Mouse (Mus musculus) testis, adult 2 months (tissue): ENCODE measurements around the gene Tango2. TPM values are rescaled to one million over a fixed set of nuclear protein-coding genes. Genes with fewer than 3 reads are reported as not detected.

Experiments used
- H3K27ac ChIP-seq: fragments of 200-500 bp; 2 replicates; pipeline ENCODE4 v1.5.1; 2012; ENCODE audit warnings: low read depth, low read length; ENCODE audit not compliant: control insufficient read depth, insufficient read depth
- H3K27me3 ChIP-seq: fragments of 200-500 bp; 2 replicates; pipeline ENCODE4 v1.6.1; 2012; ENCODE audit warnings: mild to moderate bottlenecking, low read length, moderate library complexity; ENCODE audit not compliant: control insufficient read depth, insufficient read depth
- H3K36me3 ChIP-seq: fragments of 200-500 bp; 2 replicates; pipeline ENCODE4 v1.6.1; 2012; ENCODE audit warnings: mild to moderate bottlenecking, low read length; ENCODE audit not compliant: control insufficient read depth, insufficient read depth
- H3K4me1 ChIP-seq: fragments of 200-500 bp; 2 replicates; pipeline ENCODE4 v1.6.1; 2012; ENCODE audit warnings: low read length; ENCODE audit not compliant: control insufficient read depth, insufficient read depth
- H3K4me3 ChIP-seq: fragments of 200-500 bp; 2 replicates; pipeline ENCODE4 v1.5.1; 2012; ENCODE audit warnings: low read depth, mild to moderate bottlenecking, low read length, moderate library complexity, mixed read lengths; ENCODE audit not compliant: control insufficient read depth
- CTCF ChIP-seq: fragments of 200-500 bp; IDR thresholded peaks from 2 replicates; pipeline ENCODE4 v1.5.1; 2012; ENCODE audit warnings: low read depth, mild to moderate bottlenecking, inconsistent platforms, low read length, moderate library complexity; ENCODE audit not compliant: control insufficient read depth, insufficient read depth, insufficient replicate concordance
- POLR2A ChIP-seq: fragments of 200-500 bp; IDR thresholded peaks from 2 replicates; pipeline ENCODE4 v1.6.1; 2012; ENCODE audit warnings: low read depth, mild to moderate bottlenecking, inconsistent platforms, low read length, moderate library complexity; ENCODE audit not compliant: control insufficient read depth
- polyA plus RNA-seq: library from polyadenylated mRNA; depleted of rRNA; stranded (reverse); fragments of >200 nt; gene quantifications from 2 replicates; pipeline ENCODE4 v1.2.3, GENCODE M21; 2012

Gene Tango2
- polyA plus RNA-seq, 1 experiment, result 11.6 TPM

- TF ChIP-seq POLR2A, result peak; percentile 35; the same call in 1 of the 2 replicates
- peak; percentile 30; the same call in 1 of the 2 replicates for TF ChIP-seq CTCF
- Histone ChIP-seq H3K36me3 (no peaks in the 10 kb centered on the region), H3K27me3 (no peaks in the 10 kb centered on the region), H3K27ac (peak overlapping the region; percentile 56), H3K4me3 (peak overlapping the region; percentile 83), H3K4me1 (peaks cover 8% of the 10 kb centered on the region)
These were observed 44.8 kb upstream of the Tango2 start for GRCm38 (mm10) chr16:18392469-18393426.

DNA sequence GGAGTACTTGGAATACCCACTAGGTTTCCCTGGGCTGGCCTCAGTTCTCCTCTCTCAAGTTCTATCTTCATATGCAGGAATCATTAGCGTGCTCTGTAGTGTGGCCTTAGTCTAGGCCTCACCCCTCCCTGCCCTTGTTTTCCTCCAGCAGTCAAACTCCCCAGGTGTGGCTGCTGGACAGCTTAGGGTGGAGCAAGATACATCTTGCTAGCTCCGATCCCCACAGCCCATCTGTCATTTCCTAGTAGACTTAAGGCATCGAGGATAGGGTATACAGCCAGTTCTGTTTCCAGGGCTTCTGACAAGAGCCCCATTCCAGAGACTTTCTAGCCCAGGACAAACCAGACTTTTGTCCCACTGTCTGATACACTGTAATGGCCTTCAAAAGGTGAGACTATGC, 43.8 kb upstream of the Tango2 start:
- Histone ChIP-seq H3K27ac (no peak overlapping the region), H3K4me3 (no peak overlapping the region), H3K27me3 (no peaks in the 10 kb centered on the region), H3K4me1 (peaks cover 8% of the 10 kb centered on the region), H3K36me3 (no peaks in the 10 kb centered on the region)
- TF ChIP-seq CTCF, result no peak
- TF ChIP-seq POLR2A, result no peak

DNA sequence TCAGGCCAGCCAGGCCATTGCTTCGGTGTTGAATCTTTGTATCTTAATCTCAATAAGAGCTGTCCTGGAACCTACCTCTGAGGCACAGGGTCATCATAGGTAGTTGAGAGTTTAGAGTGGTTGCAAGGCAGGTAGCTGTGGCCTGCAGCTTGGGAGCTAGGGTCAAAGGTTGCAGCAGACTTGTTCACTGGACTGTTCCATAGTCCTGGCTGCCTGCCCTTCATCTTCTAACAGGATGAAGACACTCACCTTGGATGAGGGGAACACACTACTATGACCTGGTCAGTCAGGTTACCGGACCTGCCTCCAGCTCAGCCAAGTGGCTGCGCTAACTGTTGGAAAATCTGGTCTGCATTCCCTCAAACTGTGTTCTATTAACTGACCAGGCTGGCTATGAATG, 43.2 kb upstream of the Tango2 start:
- TF ChIP-seq CTCF (no peak), POLR2A (no peak)
- no peak overlapping the region for H3K27ac ChIP-seq
- H3K36me3 ChIP-seq, result no peaks in the 10 kb centered on the region
- no peak overlapping the region for H3K4me3 ChIP-seq
- peaks cover 8% of the 10 kb centered on the region for H3K4me1 ChIP-seq
- no peaks in the 10 kb centered on the region for H3K27me3 ChIP-seq

DNA sequence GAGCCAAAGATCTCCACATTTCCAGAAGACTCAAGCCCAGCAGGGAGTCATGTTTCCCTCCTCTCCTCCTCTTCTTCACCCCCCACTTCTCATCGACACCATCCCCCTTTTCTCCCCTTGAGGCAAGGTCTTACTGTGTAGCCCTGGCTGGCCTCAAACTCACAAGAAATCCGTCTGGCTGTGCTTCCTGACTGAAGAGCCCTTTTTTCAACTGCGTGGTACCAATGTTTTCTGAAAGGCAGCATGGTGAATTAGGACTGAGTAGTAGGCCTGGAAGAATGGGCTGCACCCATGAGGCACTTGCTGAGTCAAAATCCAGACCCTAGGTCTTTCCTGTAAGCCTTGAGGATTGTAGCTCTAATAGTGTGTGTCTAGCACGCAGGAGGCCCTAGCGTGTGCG, 42.5 kb upstream of the Tango2 start:
- H3K36me3 ChIP-seq, result no peaks in the 10 kb centered on the region
- TF ChIP-seq POLR2A (no peak), CTCF (no peak)
- no peak overlapping the region; the same call in 1 of the 2 replicates for H3K27ac ChIP-seq
- no peaks in the 10 kb centered on the region for H3K27me3 ChIP-seq
- peaks cover 8% of the 10 kb centered on the region for H3K4me1 ChIP-seq
- H3K4me3 ChIP-seq, result no peak overlapping the region

DNA sequence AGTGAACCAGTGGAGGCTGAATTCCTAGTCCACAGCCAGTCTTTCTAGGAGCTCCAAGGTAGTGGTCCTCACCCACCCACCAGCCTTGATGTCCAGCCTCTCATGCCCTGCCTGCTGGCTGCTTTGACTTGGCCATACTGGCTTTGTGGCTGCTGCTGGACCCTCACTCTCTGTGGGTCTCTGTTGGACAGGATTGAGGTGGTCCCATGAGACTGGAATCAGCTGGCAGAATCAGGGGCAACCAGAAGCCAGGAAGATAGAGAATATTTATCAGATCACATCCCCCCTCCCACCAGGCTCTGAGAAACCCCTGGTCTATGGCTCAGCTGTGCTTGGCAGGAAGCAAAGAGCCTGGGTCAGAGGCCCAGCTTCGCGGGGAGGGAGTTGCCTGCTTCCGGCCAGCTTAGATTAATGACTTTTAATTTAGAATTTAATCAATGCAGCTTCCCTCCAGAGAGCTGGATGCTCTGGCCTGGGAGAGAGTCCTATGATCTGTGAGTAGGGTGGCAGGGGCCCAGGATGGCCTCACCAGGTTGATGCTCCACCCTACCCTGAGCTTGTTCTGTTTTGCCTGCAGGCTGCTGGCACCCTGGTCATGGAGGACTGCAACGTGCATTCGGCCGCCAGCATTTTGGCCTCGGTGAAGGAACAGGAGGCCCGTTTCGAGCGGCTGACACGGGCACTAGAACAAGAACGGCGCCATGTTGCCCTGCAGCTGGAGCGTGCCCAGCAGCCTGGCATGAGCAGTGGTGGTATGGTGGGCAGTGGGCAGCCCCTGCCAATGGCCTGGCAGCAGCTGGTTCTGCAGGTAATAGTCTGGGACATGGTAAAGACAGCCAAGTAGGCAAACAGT, 40.9 kb upstream of the Tango2 start:
- no peaks in the 10 kb centered on the region for H3K27me3 ChIP-seq
- H3K4me1 ChIP-seq, result peaks cover 8% of the 10 kb centered on the region
- TF ChIP-seq CTCF, result no peak
- H3K4me3 ChIP-seq, result no peak overlapping the region
- H3K27ac ChIP-seq, result no peak overlapping the region
- H3K36me3 ChIP-seq, result no peaks in the 10 kb centered on the region

- no peak overlapping the region for H3K4me3 ChIP-seq
- H3K4me1 ChIP-seq, result peaks cover 4% of the 10 kb centered on the region
- H3K27ac ChIP-seq, result no peak overlapping the region
- no peaks in the 10 kb centered on the region for H3K36me3 ChIP-seq
- TF ChIP-seq POLR2A (no peak), CTCF (no peak)
- no peaks in the 10 kb centered on the region for H3K27me3 ChIP-seq
These were observed 40.0 kb upstream of the Tango2 start for GRCm38 (mm10) chr16:18387704-18388582.
